Mouse (Mus musculus): ENCODE measurements around the gene Psme2. TPM values are rescaled to one million over a fixed set of nuclear protein-coding genes. Genes with fewer than 3 reads are reported as not detected.

Gene Psme2
- polyA plus RNA-seq, 1 experiment from 2014 or later: 481 TPM

GRCm38 (mm10) chr14:55628077-55628827 lies 37.3 kb upstream of the Psme2 start:
- Histone ChIP-seq H3K9me3 (ENCODE audit: control insufficient read depth) (no peaks in the 10 kb centered on the region), H3K4me3 (ENCODE audit: low read depth, low read length) (no peak overlapping the region), H3K27ac (ENCODE audit: low read depth, low read length) (0 out of 2 replicates have a peak overlapping the region, but pooled peaks have one; percentile 7), H3K27me3 (replicated peaks; ENCODE audit: control insufficient read depth, insufficient read depth, low read length) (no peaks in the 10 kb centered on the region), H3K4me2 (replicated peaks; ENCODE audit: low read depth) (no peak overlapping the region), H3K36me3 (ENCODE audit: control insufficient read depth, insufficient read depth) (peaks cover 83% of the 10 kb centered on the region), H3K9ac (ENCODE audit: low read depth, low read length) (no peak overlapping the region), H3K4me1 (replicated peaks; ENCODE audit: control insufficient read depth, insufficient read depth, low read length) (no peaks in the 10 kb centered on the region)
- ATAC-seq: no peak
- 75% methylated on average over 27 of the region's 27 CpGs for WGBS
- no peak for TF ChIP-seq CTCF (IDR thresholded peaks at IDR 0.05; ENCODE audit: low read depth)

- H3K4me1 ChIP-seq (replicated peaks; ENCODE audit: control insufficient read depth, insufficient read depth, low read length): 0 out of 2 replicates have a peak, but pooled peaks cover 4% of the 10 kb centered on the region
- peak overlapping the region; percentile 34 for H3K4me3 ChIP-seq (ENCODE audit: low read depth, low read length)
- H3K9me3 ChIP-seq (ENCODE audit: control insufficient read depth): no peaks in the 10 kb centered on the region
- ATAC-seq: no peak
- H3K27me3 ChIP-seq (replicated peaks; ENCODE audit: control insufficient read depth, insufficient read depth, low read length): no peaks in the 10 kb centered on the region
- peaks cover 2% of the 10 kb centered on the region; the same call in 1 of the 2 replicates for H3K36me3 ChIP-seq (ENCODE audit: control insufficient read depth, insufficient read depth)
- H3K4me2 ChIP-seq (replicated peaks; ENCODE audit: low read depth): peak overlapping the region; percentile 59
- no peak for TF ChIP-seq CTCF (IDR thresholded peaks at IDR 0.05; ENCODE audit: low read depth)
- H3K9ac ChIP-seq (ENCODE audit: low read depth, low read length): peak overlapping the region; percentile 40
- 26% methylated on average over 22 of the region's 22 CpGs for WGBS
- H3K27ac ChIP-seq (ENCODE audit: low read depth, low read length): no peak overlapping the region
Observed at GRCm38 (mm10) chr14:55618486-55619195, 27.7 kb upstream of the Psme2 start.

DNA sequence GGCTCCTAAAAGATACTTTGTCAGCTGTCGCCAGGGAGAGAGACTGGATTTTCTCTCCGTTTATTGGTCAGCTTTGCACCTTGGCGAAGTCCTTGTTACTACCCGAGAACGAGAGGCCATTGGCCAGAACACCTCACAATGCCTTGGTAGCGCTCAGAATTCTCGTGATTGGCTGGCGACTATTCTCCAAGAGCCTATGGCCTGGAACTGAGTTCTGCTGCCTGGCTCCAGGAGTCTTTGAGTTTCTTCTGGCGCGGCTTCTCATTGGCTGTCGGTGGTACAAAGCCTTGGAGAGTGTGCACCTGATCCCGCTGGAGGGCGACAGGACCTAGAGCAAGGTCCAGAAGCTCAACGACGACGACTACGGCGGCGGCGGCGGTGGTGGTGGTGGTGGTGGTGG lies 26.9 kb upstream of the Psme2 start, which contains the start of gene Rec8:
Gene Rec8, plus strand, starts transcription at position 216 of the 400 bp plus-strand sequence.
- H3K4me1 ChIP-seq (replicated peaks; ENCODE audit: control insufficient read depth, insufficient read depth, low read length): 0 out of 2 replicates have a peak, but pooled peaks cover 4% of the 10 kb centered on the region
- no peaks in the 10 kb centered on the region for H3K27me3 ChIP-seq (replicated peaks; ENCODE audit: control insufficient read depth, insufficient read depth, low read length)
- 20% methylated on average over 21 of the region's 21 CpGs for WGBS
- peak; percentile 55 for TF ChIP-seq CTCF (IDR thresholded peaks at IDR 0.05; ENCODE audit: low read depth)
- H3K36me3 ChIP-seq (ENCODE audit: control insufficient read depth, insufficient read depth): peaks cover 2% of the 10 kb centered on the region; the same call in 1 of the 2 replicates
- peak within 1 kb of the TSS; percentile 40 for H3K9ac ChIP-seq (ENCODE audit: low read depth, low read length)
- ATAC-seq: peak; percentile 88
- peak within 1 kb of the TSS; percentile 59 for H3K4me2 ChIP-seq (replicated peaks; ENCODE audit: low read depth)
- H3K4me3 ChIP-seq (ENCODE audit: low read depth, low read length): peak within 1 kb of the TSS; percentile 34
- H3K9me3 ChIP-seq (ENCODE audit: control insufficient read depth): no peaks in the 10 kb centered on the region
- no peak within 1 kb of the TSS for H3K27ac ChIP-seq (ENCODE audit: low read depth, low read length)

DNA sequence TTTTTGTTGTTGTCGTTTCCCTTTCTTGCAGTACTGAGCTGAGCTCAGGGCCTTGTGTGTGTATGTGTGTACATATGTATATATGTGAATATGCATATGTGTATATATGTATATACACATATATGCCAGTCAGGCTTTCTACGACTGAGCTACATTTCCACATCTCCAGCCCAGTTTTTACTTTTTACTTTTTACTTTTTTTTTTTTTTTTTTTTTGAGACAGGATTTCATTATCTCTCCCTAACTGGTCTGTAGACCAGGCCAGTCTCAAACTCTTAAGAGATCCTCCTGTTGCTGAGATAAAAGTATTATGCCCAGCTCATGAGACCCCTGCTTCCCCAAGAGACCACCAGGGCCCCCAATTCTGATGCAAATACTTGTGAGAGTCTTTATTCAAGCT lies 25.9 kb upstream of the Psme2 start:
- no peak for TF ChIP-seq CTCF (IDR thresholded peaks at IDR 0.05; ENCODE audit: low read depth)
- Histone ChIP-seq H3K27me3 (replicated peaks; ENCODE audit: control insufficient read depth, insufficient read depth, low read length) (no peaks in the 10 kb centered on the region), H3K4me1 (replicated peaks; ENCODE audit: control insufficient read depth, insufficient read depth, low read length) (0 out of 2 replicates have a peak, but pooled peaks cover 4% of the 10 kb centered on the region), H3K9ac (ENCODE audit: low read depth, low read length) (no peak overlapping the region), H3K36me3 (ENCODE audit: control insufficient read depth, insufficient read depth) (no peaks in the 10 kb centered on the region), H3K4me3 (ENCODE audit: low read depth, low read length) (no peak overlapping the region), H3K9me3 (ENCODE audit: control insufficient read depth) (no peaks in the 10 kb centered on the region), H3K4me2 (replicated peaks; ENCODE audit: low read depth) (no peak overlapping the region), H3K27ac (ENCODE audit: low read depth, low read length) (no peak overlapping the region)
- ATAC-seq: no peak
- 75% methylated on average over 2 of the region's 2 CpGs for WGBS

DNA sequence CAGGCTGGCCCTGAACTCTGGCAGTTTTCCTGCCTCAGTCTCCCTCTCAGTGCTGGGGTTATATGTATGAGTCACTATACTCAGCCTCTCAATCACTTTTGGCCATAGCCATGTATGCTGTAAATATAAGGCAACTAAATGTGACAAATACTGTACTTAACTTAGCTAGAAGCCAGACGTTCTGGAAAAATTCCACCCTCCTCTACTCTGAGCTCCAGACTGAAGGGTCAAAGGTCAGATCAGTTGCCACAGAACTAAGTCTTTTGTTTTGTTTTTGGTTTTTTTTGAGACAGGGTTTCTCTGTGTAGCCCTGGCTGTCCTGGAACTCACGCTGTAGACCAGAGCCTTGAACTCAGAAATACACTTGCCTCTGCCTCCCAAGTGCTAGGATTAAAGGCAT lies 25.0 kb upstream of the Psme2 start:
- no peak for TF ChIP-seq CTCF (IDR thresholded peaks at IDR 0.05; ENCODE audit: low read depth)
- WGBS: 41% methylated on average over 2 of the region's 2 CpGs
- H3K36me3 ChIP-seq (ENCODE audit: control insufficient read depth, insufficient read depth): no peaks in the 10 kb centered on the region

DNA sequence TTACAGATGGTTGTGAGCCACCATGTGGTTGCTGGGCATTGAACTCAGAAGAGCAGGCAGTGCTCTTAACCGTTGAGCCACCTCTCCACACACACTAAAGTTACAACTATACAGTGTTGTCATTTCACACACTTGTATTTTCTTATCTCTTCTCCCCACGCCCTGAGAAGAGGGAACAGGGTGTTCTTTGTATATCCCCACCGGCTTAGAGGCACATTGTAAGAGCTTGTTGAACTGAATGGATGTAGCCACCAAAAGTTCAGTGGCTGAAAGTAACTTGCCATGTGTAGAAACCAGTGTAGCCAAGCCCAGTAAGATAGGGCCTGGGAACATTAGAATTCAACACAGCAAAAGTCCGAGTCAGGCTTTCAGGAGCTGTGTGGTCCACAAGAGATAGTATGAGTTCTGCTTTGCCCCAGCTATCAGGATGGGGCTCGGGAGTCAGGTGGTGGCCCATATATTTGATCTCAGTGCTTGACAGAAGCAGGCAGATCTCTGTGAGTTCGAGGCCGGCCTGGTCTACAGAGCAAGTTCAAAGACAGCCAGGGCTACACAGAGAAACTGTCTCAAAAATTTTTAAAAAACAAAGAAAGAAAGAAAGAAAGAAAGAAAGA lies 23.8 kb upstream of the Psme2 start:
- no peak overlapping the region for H3K27ac ChIP-seq (ENCODE audit: low read depth, low read length)

More for the DNA sequence above, 25.0 kb upstream of the Psme2 start:
- H3K4me3 ChIP-seq (ENCODE audit: low read depth, low read length): no peak overlapping the region
- no peak overlapping the region for H3K27ac ChIP-seq (ENCODE audit: low read depth, low read length)
- H3K9ac ChIP-seq (ENCODE audit: low read depth, low read length): no peak overlapping the region
- no peak for ATAC-seq
- H3K9me3 ChIP-seq (ENCODE audit: control insufficient read depth): no peaks in the 10 kb centered on the region
- H3K27me3 ChIP-seq (replicated peaks; ENCODE audit: control insufficient read depth, insufficient read depth, low read length): no peaks in the 10 kb centered on the region
- 0 out of 2 replicates have a peak, but pooled peaks cover 4% of the 10 kb centered on the region for H3K4me1 ChIP-seq (replicated peaks; ENCODE audit: control insufficient read depth, insufficient read depth, low read length)
- H3K4me2 ChIP-seq (replicated peaks; ENCODE audit: low read depth): no peak overlapping the region

More for the DNA sequence above, 23.8 kb upstream of the Psme2 start:
- no peak overlapping the region for H3K4me3 ChIP-seq (ENCODE audit: low read depth, low read length)
- WGBS: 64% methylated on average over 7 of the region's 7 CpGs
- H3K9ac ChIP-seq (ENCODE audit: low read depth, low read length): no peak overlapping the region
- ATAC-seq: peak; percentile 41; the same call in 1 of the 2 replicates
- peaks cover 6% of the 10 kb centered on the region for H3K36me3 ChIP-seq (ENCODE audit: control insufficient read depth, insufficient read depth)
- H3K9me3 ChIP-seq (ENCODE audit: control insufficient read depth): no peaks in the 10 kb centered on the region
- no peak for TF ChIP-seq CTCF (IDR thresholded peaks at IDR 0.05; ENCODE audit: low read depth)
- H3K27me3 ChIP-seq (replicated peaks; ENCODE audit: control insufficient read depth, insufficient read depth, low read length): no peaks in the 10 kb centered on the region
- H3K4me1 ChIP-seq (replicated peaks; ENCODE audit: control insufficient read depth, insufficient read depth, low read length): 0 out of 2 replicates have a peak, but pooled peaks cover 4% of the 10 kb centered on the region
- H3K4me2 ChIP-seq (replicated peaks; ENCODE audit: low read depth): no peak overlapping the region

All from intestine, postnatal 0 days (tissue).